ENCODE assay signal across 8 mouse cellular contexts in the genomic region with DNA sequence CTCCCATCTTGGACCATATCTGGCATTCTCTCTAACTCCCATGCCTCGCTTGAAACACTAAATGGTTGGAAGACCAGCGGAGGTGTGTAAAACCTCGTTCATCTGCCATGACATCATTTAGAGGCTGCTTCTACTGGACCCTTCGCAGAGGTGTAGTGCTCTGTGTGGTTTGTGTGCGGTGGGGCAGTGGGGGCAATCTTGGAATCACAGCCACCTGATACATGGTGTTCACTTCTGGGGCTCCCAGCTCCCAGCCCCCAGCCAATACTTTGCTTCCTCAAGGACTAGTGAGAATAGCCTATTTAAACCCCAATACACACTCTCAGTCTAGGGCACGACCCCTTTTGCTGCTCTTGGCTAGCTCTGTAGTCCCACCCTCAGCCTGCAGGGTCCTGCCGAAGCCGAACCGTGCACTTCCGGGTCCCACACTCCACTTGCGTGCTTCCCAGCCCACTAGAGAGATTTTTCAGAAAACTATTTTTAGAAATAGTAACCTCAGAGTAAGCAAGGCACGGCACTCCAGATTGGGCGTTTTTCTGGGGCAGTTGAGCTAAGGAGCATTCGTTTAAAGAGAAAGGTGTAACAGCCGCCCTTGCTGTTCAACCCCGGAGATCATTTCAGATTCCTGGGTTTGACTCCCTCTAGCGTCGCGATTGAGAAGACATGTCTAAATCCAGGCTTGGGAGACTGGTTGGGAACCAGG.
A peak's percentile ranks its signal among the peaks of the same experiment; 100 is the strongest.
DNase-seq lines count a peak whose midpoint lies in the region; ATAC-seq and TF ChIP-seq lines count a peak whose summit lies in the region.

No protein-coding gene starts in this region.

- H3K4me2 ChIP-seq in forebrain, postnatal 0 days (ENCODE audit: low read depth) = peak overlapping the region; percentile 64

- H3K9ac ChIP-seq in ES-E14 (ENCODE audit: insufficient read depth, low read depth, low read length, poor library complexity, severe bottlenecking) = peak overlapping the region; percentile 65; the same call in 1 of the 2 replicates
- H3K9ac ChIP-seq in forebrain, postnatal 0 days = peak overlapping the region; percentile 49; the same call in 1 of the 2 replicates

- no peak for TF ChIP-seq POLR2A in lung, adult 2 months (IDR thresholded peaks at IDR 0.05; ENCODE audit: borderline replicate concordance, extremely low read depth, low read depth, low read length)

- in situ Hi-C loops in ES-E14 (cut with MboI; ENCODE audit: low sequenced_read_pairs in 2 of 2, unreplicated experiment in 2 of 2) = loop anchor here (10.0 to 25.0 kb wide), 2 partner anchors 345 to 353 kb away; no protein-coding TSS in a partner anchor

- H3K9me3 ChIP-seq in ES-E14 (ENCODE audit: control insufficient read depth, insufficient read depth, low read depth, low read length) = no peaks in the 10 kb centered on the region
- no peaks in the 10 kb centered on the region for H3K9me3 ChIP-seq in forebrain, postnatal 0 days (ENCODE audit: low read length)

- peaks cover 0 to 3% of the 10 kb centered on the region in 2 experiments; a peak in 1 of 4 replicates for H3K4me1 ChIP-seq in ES-E14 (ENCODE audit: control insufficient read depth in 2 of 2, insufficient read depth in 2 of 2, low read length in 2 of 2, poor library complexity in 1 of 2)
- no peaks in the 10 kb centered on the region for H3K4me1 ChIP-seq in forebrain, postnatal 0 days (ENCODE audit: insufficient read depth)
- H3K4me1 ChIP-seq in lung, adult 2 months (ENCODE audit: control insufficient read depth, insufficient read depth, low read length) = peaks cover 11% of the 10 kb centered on the region

- peak; percentile 83 for TF ChIP-seq CTCF in forebrain, postnatal 0 days (IDR thresholded peaks at IDR 0.05; ENCODE audit: low read depth)
- TF ChIP-seq CTCF in layer of hippocampus, adult 2 months (conservative IDR thresholded peaks at IDR 0.05) = peak; percentile 88
- peak; percentile 60 for TF ChIP-seq CTCF in lung, adult 2 months (IDR thresholded peaks at IDR 0.05; ENCODE audit: insufficient read depth, low read length)

- H3K4me3 ChIP-seq in ES-E14 (ENCODE audit: insufficient read depth in 1 of 2, low read depth in 1 of 2, low read length in 2 of 2, poor library complexity in 1 of 2, severe bottlenecking in 1 of 2) = peak overlapping the region; percentile 52 to 59
- H3K4me3 ChIP-seq in forebrain, postnatal 0 days (ENCODE audit: low read depth, low read length) = peak overlapping the region; percentile 44
- H3K4me3 ChIP-seq in layer of hippocampus, adult 2 months = peak overlapping the region; percentile 72
- peak overlapping the region; percentile 70 for H3K4me3 ChIP-seq in lung, adult 2 months (replicated peaks; ENCODE audit: extremely low read depth, low read depth, low read length)

- peak; percentile 94 for ATAC-seq in forebrain, postnatal 0 days
- ATAC-seq in neutrophil, adult 5-6 weeks (ENCODE audit: extremely low read depth, insufficient number of reproducible peaks, low FRiP score, poor library complexity, severe bottlenecking) = peak; percentile 86

- 21% methylated on average over 19 of the region's 19 CpGs for WGBS in forebrain, postnatal 0 days
- WGBS in lung, adult 2 months = 15% methylated on average over 19 of the region's 19 CpGs

- H3K36me3 ChIP-seq in ES-E14 (ENCODE audit: control insufficient read depth, insufficient read depth, low read length, poor library complexity, severe bottlenecking) = no peaks in the 10 kb centered on the region
- H3K36me3 ChIP-seq in forebrain, postnatal 0 days (ENCODE audit: insufficient read depth) = no peaks in the 10 kb centered on the region

- peak; percentile 83 for DNase-seq in ES-E14 (ENCODE audit: low read depth, low spot score)
- peak; percentile 9 for DNase-seq in cerebellum, adult 11-12 months
- DNase-seq in forebrain, postnatal 0 days = peak; percentile 89
- peak; percentile 90 for DNase-seq in heart, postnatal 4 days
- DNase-seq in layer of hippocampus, adult 2 months (ENCODE audit: low spot score in 2 of 2) = peak; percentile 42 to 85
- DNase-seq in lung, adult 2 months = peak; percentile 75
- DNase-seq in testis, postnatal 14 days (ENCODE audit: low spot score) = peak; percentile 62

- H3K27me3 ChIP-seq in forebrain, postnatal 0 days (ENCODE audit: insufficient read depth, low read length) = no peaks in the 10 kb centered on the region; the same call in 1 of the 2 replicates

- H3K27ac ChIP-seq in ES-E14 (ENCODE audit: insufficient read depth, low read depth, low read length, poor library complexity, severe bottlenecking) = no peak overlapping the region
- no peak overlapping the region for H3K27ac ChIP-seq in forebrain, postnatal 0 days (ENCODE audit: low read depth, low read length)
- peak overlapping the region; percentile 74 for H3K27ac ChIP-seq in layer of hippocampus, adult 2 months

TF ChIP-seq in ES-E14, 5 proteins besides CTCF, POLR2A, EP300 and RAD21:
- TF ChIP-seq ZNF384 (IDR thresholded peaks at IDR 0.05; ENCODE audit: low read depth, low read length) (no peak), ZC3H11A (IDR thresholded peaks at IDR 0.05; ENCODE audit: borderline replicate concordance, low read depth, low read length) (peak; percentile 35; the same call in 1 of the 2 replicates)
TF ChIP-seq in ES-E14: peak in this region for 1.

Comparison
In these comparisons a context has a peak if more than half of its experiments do, and no peak if none do; other contexts are left out.
1. DNase-seq: peak in every context shown above with its lines; median percentile 90 in heart, postnatal 4 days; 89 in forebrain, postnatal 0 days; 83 in ES-E14; 75 in lung, adult 2 months; 64 in layer of hippocampus, adult 2 months; 62 in testis, postnatal 14 days; 9 in cerebellum, adult 11-12 months.